Mouse (Mus musculus): ENCODE results near the gene Fbxl3. TPM values are rescaled to one million over a fixed set of nuclear protein-coding genes. Genes with fewer than 3 reads are reported as not detected.

The Fbxl3 gene
- 33.5 and 33.7 TPM in 2 replicates for polyA plus RNA-seq (2014; fragmentation: Nextera tagmentation; extraction: Ambion mirVana)

- Histone ChIP-seq H3K4me3 (ENCODE audit: low read depth, low read length) (peak within 1 kb of the TSS; percentile 78), H3K9ac (peak within 1 kb of the TSS; percentile 99), H3K4me2 (peak within 1 kb of the TSS; percentile 61), H3K9me3 (ENCODE audit: low read depth, low read length) (no peaks in the 10 kb centered on the region), H3K36me3 (ENCODE audit: insufficient read depth) (peaks cover 11% of the 10 kb centered on the region), H3K27ac (ENCODE audit: low read depth) (peak within 1 kb of the TSS; percentile 99), H3K4me1 (ENCODE audit: insufficient read depth) (0 out of 2 replicates have a peak, but pooled peaks cover 3% of the 10 kb centered on the region), H3K27me3 (ENCODE audit: insufficient read depth, low read length) (no peaks in the 10 kb centered on the region)
- TF ChIP-seq CTCF (IDR thresholded peaks at IDR 0.05; ENCODE audit: low read depth) = no peak
- DNase-seq (peak; percentile 96), ATAC-seq (ENCODE audit: insufficient read depth) (peak; percentile 91)
- WGBS = under 1% methylated on average over 81 of the region's 88 CpGs
These were observed at the start of gene Fbxl3 for GRCm38 (mm10) chr14:103099238-103099933. Gene Fbxl3 (minus strand): TSS chr14:103099566.

- peak; percentile 62 for TF ChIP-seq CTCF (IDR thresholded peaks at IDR 0.05; ENCODE audit: low read depth)
- H3K9me3 ChIP-seq (ENCODE audit: low read depth, low read length) = no peaks in the 10 kb centered on the region
- no peaks in the 10 kb centered on the region for H3K4me1 ChIP-seq (ENCODE audit: insufficient read depth)
- H3K27me3 ChIP-seq (ENCODE audit: insufficient read depth, low read length) = no peaks in the 10 kb centered on the region
- peaks cover 60% of the 10 kb centered on the region for H3K36me3 ChIP-seq (ENCODE audit: insufficient read depth)
- ATAC-seq (ENCODE audit: insufficient read depth) (no peak), DNase-seq (peak; percentile 47)
- WGBS = 71% methylated on average over 2 of the region's 2 CpGs
- no peak overlapping the region for H3K9ac ChIP-seq
- no peak overlapping the region for H3K4me2 ChIP-seq
- H3K4me3 ChIP-seq (ENCODE audit: low read depth, low read length) = no peak overlapping the region
- H3K27ac ChIP-seq (ENCODE audit: low read depth) = no peak overlapping the region
These were observed 32.6 kb upstream of the Fbxl3 start for GRCm38 (mm10) chr14:103131991-103132390.

GRCm38 (mm10) chr14:103125756-103126155 is 26.4 kb upstream of the Fbxl3 start:
- H3K4me1 ChIP-seq (ENCODE audit: insufficient read depth) = no peaks in the 10 kb centered on the region
- 84% methylated on average over 6 of the region's 6 CpGs for WGBS
- no peak overlapping the region for H3K27ac ChIP-seq (ENCODE audit: low read depth)
- H3K36me3 ChIP-seq (ENCODE audit: insufficient read depth) = peaks cover 67% of the 10 kb centered on the region
- H3K4me2 ChIP-seq = no peak overlapping the region
- no peak overlapping the region for H3K9ac ChIP-seq
- no peak for TF ChIP-seq CTCF (IDR thresholded peaks at IDR 0.05; ENCODE audit: low read depth)
- ATAC-seq (ENCODE audit: insufficient read depth) (no peak), DNase-seq (no peak)
- no peak overlapping the region for H3K4me3 ChIP-seq (ENCODE audit: low read depth, low read length)
- no peaks in the 10 kb centered on the region for H3K9me3 ChIP-seq (ENCODE audit: low read depth, low read length)
- no peaks in the 10 kb centered on the region for H3K27me3 ChIP-seq (ENCODE audit: insufficient read depth, low read length)

DNA sequence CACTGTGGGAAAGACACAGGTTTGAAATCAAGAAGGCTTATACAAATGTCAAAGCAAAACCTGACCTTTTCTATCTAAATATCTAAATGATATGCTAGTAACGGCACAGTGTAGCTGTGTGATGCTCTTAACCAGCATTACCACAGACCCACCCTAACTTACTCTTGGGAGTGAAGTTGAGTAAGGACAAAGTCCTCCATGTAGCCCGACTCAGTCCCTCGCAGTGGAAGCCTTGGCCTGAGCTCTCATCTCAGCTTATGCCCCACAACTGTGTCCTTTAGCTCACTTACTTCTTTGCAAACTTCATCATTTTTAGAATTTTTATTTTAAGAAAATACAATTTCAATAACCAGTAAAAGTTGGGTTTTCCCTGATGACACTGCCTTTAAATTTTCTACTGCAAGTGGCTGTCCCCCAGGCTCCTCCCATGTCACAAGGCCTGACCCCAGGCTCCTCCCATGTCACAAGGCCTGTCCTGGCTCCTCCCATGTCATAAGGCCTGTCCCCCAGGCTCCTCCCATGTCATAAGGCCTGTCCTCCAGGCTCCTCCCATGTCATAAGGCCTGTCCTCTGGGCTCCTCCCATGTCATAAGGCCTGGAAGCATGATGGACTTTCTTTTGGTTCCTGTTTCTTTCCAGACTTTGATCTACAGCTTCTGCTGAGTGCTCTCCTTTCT is 15.8 kb upstream of the Fbxl3 start:
- WGBS = 92% methylated on average over 3 of the region's 3 CpGs
- H3K9ac ChIP-seq = no peak overlapping the region
- no peak overlapping the region for H3K27ac ChIP-seq (ENCODE audit: low read depth)
- ATAC-seq (ENCODE audit: insufficient read depth) = no peak
- H3K4me2 ChIP-seq = no peak overlapping the region
- no peaks in the 10 kb centered on the region for H3K27me3 ChIP-seq (ENCODE audit: insufficient read depth, low read length)
- TF ChIP-seq CTCF (IDR thresholded peaks at IDR 0.05; ENCODE audit: low read depth) = no peak
- no peak overlapping the region for H3K4me3 ChIP-seq (ENCODE audit: low read depth, low read length)
- no peak for DNase-seq
- H3K36me3 ChIP-seq (ENCODE audit: insufficient read depth) = peaks cover 52% of the 10 kb centered on the region
- H3K4me1 ChIP-seq (ENCODE audit: insufficient read depth) = no peaks in the 10 kb centered on the region
- H3K9me3 ChIP-seq (ENCODE audit: low read depth, low read length) = no peaks in the 10 kb centered on the region

GRCm38 (mm10) chr14:103112606-103113363 is 13.4 kb upstream of the Fbxl3 start:
- Histone ChIP-seq H3K4me3 (ENCODE audit: low read depth, low read length) (no peak overlapping the region), H3K9ac (no peak overlapping the region), H3K4me1 (ENCODE audit: insufficient read depth) (no peaks in the 10 kb centered on the region), H3K9me3 (ENCODE audit: low read depth, low read length) (no peaks in the 10 kb centered on the region), H3K27me3 (ENCODE audit: insufficient read depth, low read length) (no peaks in the 10 kb centered on the region), H3K27ac (ENCODE audit: low read depth) (no peak overlapping the region), H3K4me2 (no peak overlapping the region), H3K36me3 (ENCODE audit: insufficient read depth) (peaks cover 35% of the 10 kb centered on the region)
- no peak for DNase-seq
- 91% methylated on average over 3 of the region's 3 CpGs for WGBS
- ATAC-seq (ENCODE audit: insufficient read depth) = no peak
- no peak for TF ChIP-seq CTCF (IDR thresholded peaks at IDR 0.05; ENCODE audit: low read depth)

- peaks cover 11% of the 10 kb centered on the region for H3K36me3 ChIP-seq (ENCODE audit: insufficient read depth)
- TF ChIP-seq CTCF (IDR thresholded peaks at IDR 0.05; ENCODE audit: low read depth) = no peak
- no peak overlapping the region for H3K9ac ChIP-seq
- no peak overlapping the region for H3K4me2 ChIP-seq
- no peak for ATAC-seq (ENCODE audit: insufficient read depth)
- no peaks in the 10 kb centered on the region for H3K9me3 ChIP-seq (ENCODE audit: low read depth, low read length)
- DNase-seq = no peak
- H3K27me3 ChIP-seq (ENCODE audit: insufficient read depth, low read length) = no peaks in the 10 kb centered on the region
- H3K4me3 ChIP-seq (ENCODE audit: low read depth, low read length) = no peak overlapping the region
- H3K27ac ChIP-seq (ENCODE audit: low read depth) = no peak overlapping the region
- WGBS = 84% methylated on average over 4 of the region's 4 CpGs
- H3K4me1 ChIP-seq (ENCODE audit: insufficient read depth) = no peaks in the 10 kb centered on the region
These were observed 10.6 kb upstream of the Fbxl3 start for GRCm38 (mm10) chr14:103109971-103110370.

- Histone ChIP-seq H3K4me3 (ENCODE audit: low read depth, low read length) (no peak overlapping the region), H3K4me1 (ENCODE audit: insufficient read depth) (0 out of 2 replicates have a peak, but pooled peaks cover under 1% of the 10 kb centered on the region), H3K4me2 (no peak overlapping the region), H3K27ac (ENCODE audit: low read depth) (no peak overlapping the region), H3K36me3 (ENCODE audit: insufficient read depth) (no peaks in the 10 kb centered on the region), H3K9me3 (ENCODE audit: low read depth, low read length) (no peaks in the 10 kb centered on the region), H3K9ac (no peak overlapping the region), H3K27me3 (ENCODE audit: insufficient read depth, low read length) (no peaks in the 10 kb centered on the region)
- 81% methylated on average over 2 of the region's 2 CpGs for WGBS
- DNase-seq (no peak), ATAC-seq (ENCODE audit: insufficient read depth) (no peak)
- no peak for TF ChIP-seq CTCF (IDR thresholded peaks at IDR 0.05; ENCODE audit: low read depth)
These were observed 6.9 kb upstream of the Fbxl3 start for GRCm38 (mm10) chr14:103106301-103106700.
